ENCODE assay signal across 1 mouse cellular context in the genomic region with DNA sequence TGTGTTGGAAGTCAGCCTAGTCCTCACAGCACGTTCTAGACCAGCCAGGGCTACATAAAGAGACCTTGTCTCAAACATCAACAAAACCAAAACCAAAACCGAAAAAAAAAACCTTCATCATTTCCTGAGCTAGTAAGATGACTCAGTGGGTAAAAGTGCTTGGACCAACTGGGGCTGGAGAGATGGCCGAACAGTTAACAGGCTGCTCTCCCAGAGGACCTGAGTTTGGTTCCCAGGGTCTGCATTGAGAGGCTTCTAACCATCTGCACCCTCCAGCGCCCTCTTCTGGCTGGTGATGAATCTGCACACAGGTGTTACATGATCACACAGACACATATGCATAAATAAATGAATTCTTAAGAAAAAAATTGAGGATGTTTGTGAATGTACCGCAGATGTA.
TF ChIP-seq lines count a peak whose summit lies in the region.

No protein-coding gene starts in this region.

TF ChIP-seq in myocyte, 11 proteins besides CTCF, POLR2A, EP300 and RAD21 (continued from another document):
- TF ChIP-seq CEBPB (IDR thresholded peaks at IDR 0.05; ENCODE audit: insufficient read depth, poor library complexity, severe bottlenecking) (no peak), SRF (IDR thresholded peaks at IDR 0.05; ENCODE audit: control insufficient read depth, insufficient read length, low read depth) (no peak), MAX (IDR thresholded peaks at IDR 0.05; ENCODE audit: low read depth) (no peak), TCF3 (IDR thresholded peaks at IDR 0.05; ENCODE audit: insufficient read length, low read depth) (no peak), MYOD1 (IDR thresholded peaks at IDR 0.05; ENCODE audit: control insufficient read depth in 1 of 3, insufficient read length in 2 of 3, low read depth in 2 of 3) (no peak), REST (IDR thresholded peaks at IDR 0.05; ENCODE audit: insufficient read depth, insufficient read length) (no peak)
TF ChIP-seq in myocyte: peak in this region for 0.
